Mouse (Mus musculus) olfactory bulb, adult 2 months (tissue): ENCODE results near the gene Rgs7. TPM values are rescaled to one million over a fixed set of nuclear protein-coding genes. Genes with fewer than 3 reads are reported as not detected.

ENCODE experiments used
- H3K27ac ChIP-seq: fragments of 200-500 bp; 2 replicates; pipeline ENCODE4 v1.5.1; 2012; ENCODE audit warnings: low read depth, low read length; ENCODE audit not compliant: insufficient read depth
- H3K4me1 ChIP-seq: fragments of 200-500 bp; 2 replicates; pipeline ENCODE4 v1.6.1; 2012; ENCODE audit warnings: low read length; ENCODE audit not compliant: control insufficient read depth, insufficient read depth
- H3K4me3 ChIP-seq: fragments of 200-500 bp; 2 replicates; pipeline ENCODE4 v1.5.1; 2012; ENCODE audit warnings: mild to moderate bottlenecking, low read depth, low read length, moderate library complexity; ENCODE audit not compliant: insufficient read depth
- CTCF ChIP-seq: fragments of 200-500 bp; IDR thresholded peaks from 2 replicates; pipeline ENCODE4 v1.5.1; 2012; ENCODE audit warnings: low read depth, mild to moderate bottlenecking, low read length, moderate library complexity; ENCODE audit not compliant: insufficient read depth
- POLR2A ChIP-seq: fragments of 200-500 bp; IDR thresholded peaks from 2 replicates; pipeline ENCODE4 v1.6.1; 2012; ENCODE audit warnings: mild to moderate bottlenecking, low read depth, low read length, moderate library complexity; ENCODE audit not compliant: insufficient read depth
- WGBS: fragments of 180-500 bp; shearing (Covaris S2); methylation state at CpG from one replicate; pipeline ENCODE4 v1.1.7; 2018; 5-methylcytosine and 5-hydroxymethylcytosine counted together
- polyA plus RNA-seq: library from polyadenylated mRNA; stranded (reverse); fragments of >200 nt; gene quantifications from 2 replicates; pipeline ENCODE4 v1.2.4, GENCODE M21; 2012; ENCODE audit warnings: low replicate concordance; ENCODE audit not compliant: missing spikeins, insufficient read depth, insufficient read length

Rgs7 gene
- polyA plus RNA-seq, 1 experiment: 416 TPM

GRCm38 (mm10) chr1:175041167-175041817 lies 451.0 kb downstream of the Rgs7 start:
- 54% methylated on average over 4 of the region's 4 CpGs for WGBS
- H3K27ac ChIP-seq: no peak overlapping the region
- H3K4me3 ChIP-seq: no peak overlapping the region
- H3K4me1 ChIP-seq: no peaks in the 10 kb centered on the region
- TF ChIP-seq CTCF (no peak), POLR2A (no peak)

GRCm38 (mm10) chr1:175040038-175040437 lies 452.3 kb downstream of the Rgs7 start:
- Histone ChIP-seq H3K4me1 (no peaks in the 10 kb centered on the region), H3K4me3 (no peak overlapping the region), H3K27ac (no peak overlapping the region)
- TF ChIP-seq CTCF: no peak
- no peak for TF ChIP-seq POLR2A
- 90% methylated on average over 4 of the region's 4 CpGs for WGBS

GRCm38 (mm10) chr1:175039567-175039966 lies 452.7 kb downstream of the Rgs7 start:
- Histone ChIP-seq H3K27ac (no peak overlapping the region), H3K4me1 (no peaks in the 10 kb centered on the region), H3K4me3 (no peak overlapping the region)
- no peak for TF ChIP-seq CTCF
- TF ChIP-seq POLR2A: no peak
- 20% methylated on average over 6 of the region's 6 CpGs for WGBS

- 95% methylated on average over 5 of the region's 5 CpGs for WGBS
- H3K4me1 ChIP-seq: no peaks in the 10 kb centered on the region
- H3K27ac ChIP-seq: no peak overlapping the region
- H3K4me3 ChIP-seq: no peak overlapping the region
- no peak for TF ChIP-seq POLR2A
- TF ChIP-seq CTCF: no peak
Measured at GRCm38 (mm10) chr1:175035461-175035860, 456.8 kb downstream of the Rgs7 start.

GRCm38 (mm10) chr1:175032015-175032414 lies 460.3 kb downstream of the Rgs7 start:
- Histone ChIP-seq H3K4me1 (peaks cover 3% of the 10 kb centered on the region; the same call in 1 of the 2 replicates), H3K4me3 (no peak overlapping the region), H3K27ac (no peak overlapping the region)
- TF ChIP-seq POLR2A (no peak), CTCF (no peak)
- 56% methylated on average over 6 of the region's 6 CpGs for WGBS

- WGBS: 46% methylated on average over 9 of the region's 9 CpGs
- TF ChIP-seq POLR2A (no peak), CTCF (no peak)
- peaks cover 3% of the 10 kb centered on the region; the same call in 1 of the 2 replicates for H3K4me1 ChIP-seq
- no peak overlapping the region for H3K4me3 ChIP-seq
- H3K27ac ChIP-seq: no peak overlapping the region
Measured at GRCm38 (mm10) chr1:175028716-175029204, 463.5 kb downstream of the Rgs7 start.

GRCm38 (mm10) chr1:175028267-175028666 lies 464.0 kb downstream of the Rgs7 start:
- no peak overlapping the region for H3K4me3 ChIP-seq
- no peak overlapping the region for H3K27ac ChIP-seq
- WGBS: 31% methylated on average over 4 of the region's 4 CpGs
- TF ChIP-seq CTCF: no peak
- no peak for TF ChIP-seq POLR2A
- peaks cover 3% of the 10 kb centered on the region; the same call in 1 of the 2 replicates for H3K4me1 ChIP-seq

- 45% methylated on average over 7 of the region's 7 CpGs for WGBS
Measured at GRCm38 (mm10) chr1:175025781-175026309, 466.5 kb downstream of the Rgs7 start.

GRCm38 (mm10) chr1:175024136-175024535 lies 468.2 kb downstream of the Rgs7 start:
- Histone ChIP-seq H3K27ac (no peak overlapping the region), H3K4me1 (peaks cover 3% of the 10 kb centered on the region; the same call in 1 of the 2 replicates), H3K4me3 (no peak overlapping the region)
- TF ChIP-seq CTCF (no peak), POLR2A (no peak)
- WGBS: 32% methylated on average over 1 of the region's 1 CpGs

More at GRCm38 (mm10) chr1:175025781-175026309, 466.5 kb downstream of the Rgs7 start:
- no peak for TF ChIP-seq CTCF
- no peak overlapping the region for H3K27ac ChIP-seq
- no peak overlapping the region for H3K4me3 ChIP-seq
- peaks cover 3% of the 10 kb centered on the region; the same call in 1 of the 2 replicates for H3K4me1 ChIP-seq

Other genes starting within 250 kb of the Rgs7 start
- not detected in 2 replicates for gene Kmo, start 127.9 kb upstream of the Rgs7 start, polyA plus RNA-seq
- not detected in 2 replicates for gene Fh1, start 133.1 kb upstream of the Rgs7 start, polyA plus RNA-seq
- not detected in 2 replicates for gene Opn3, start 200.3 kb upstream of the Rgs7 start, polyA plus RNA-seq
- gene Chml, start 200.4 kb upstream of the Rgs7 start, polyA plus RNA-seq: not detected in 2 replicates
- gene Wdr64, start 206.1 kb upstream of the Rgs7 start, polyA plus RNA-seq: not detected in 2 replicates